Mouse (Mus musculus) ovary, postnatal 10 days (tissue): ENCODE data around the gene Dctn2.

Experiments
- DNase-seq: peaks from one replicate; pipeline ENCODE4 v3.0.0; 2022; ENCODE audit warnings: low spot score

The Dctn2 gene

DNA sequence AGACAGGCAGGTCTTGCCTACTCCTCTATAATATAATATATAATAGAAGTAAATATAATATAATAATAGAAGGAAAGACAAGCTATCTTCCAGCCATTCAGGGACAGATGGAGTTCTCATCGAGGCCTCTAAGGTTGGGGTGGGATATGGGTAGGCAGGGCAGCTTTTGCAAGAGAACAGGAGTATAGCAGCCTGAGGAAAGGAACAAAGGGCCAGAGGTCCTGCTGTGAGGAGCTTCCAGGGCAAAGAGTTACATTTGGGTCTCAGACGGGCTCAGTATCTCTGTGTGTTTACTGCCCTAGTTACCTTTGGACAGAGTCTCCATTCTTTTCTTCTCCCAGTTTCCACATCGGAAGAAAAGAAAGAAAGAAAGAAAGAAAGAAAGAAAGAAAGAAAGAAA, 2.5 kb upstream of the Dctn2 start:
- no peak for DNase-seq

DNA sequence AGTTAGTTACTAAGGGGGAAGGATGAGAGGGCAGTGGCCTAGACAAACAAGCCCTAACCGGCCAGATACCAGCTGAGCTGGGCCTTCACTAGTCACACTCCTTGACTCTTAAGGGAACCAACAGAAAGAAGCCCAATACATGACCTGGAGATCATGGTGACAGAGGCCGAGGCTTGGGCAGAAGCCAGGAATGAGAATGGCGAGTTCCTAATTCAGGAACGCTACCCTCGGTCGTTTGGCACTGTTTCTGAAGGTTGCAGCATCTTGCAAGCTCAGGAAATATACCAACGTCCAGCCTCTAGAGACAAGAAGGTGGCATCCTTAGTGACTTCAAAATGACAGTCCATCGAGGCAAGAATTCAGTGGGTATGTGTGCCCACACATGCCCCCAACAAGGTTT, 1.8 kb upstream of the Dctn2 start:
- DNase-seq = no peak

DNA sequence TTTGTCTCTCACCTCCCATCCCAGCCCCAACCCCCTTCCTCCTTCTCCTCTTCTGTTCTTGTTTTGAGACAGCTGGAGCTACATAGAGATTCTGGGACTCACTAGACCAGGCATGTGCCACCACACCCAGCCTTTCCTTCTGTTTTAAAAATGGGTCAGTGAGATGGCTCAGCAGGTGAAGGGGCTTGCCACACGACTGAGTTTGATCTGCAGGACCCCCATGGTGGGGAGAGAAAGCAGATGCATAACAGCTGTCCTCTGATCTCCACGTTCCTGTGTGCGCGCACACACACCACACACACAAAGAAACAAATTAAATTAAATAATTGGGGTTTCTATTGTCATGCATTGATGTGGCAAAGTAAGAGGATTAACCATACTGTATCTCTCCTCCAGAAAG, 1.2 kb upstream of the Dctn2 start:
- DNase-seq = no peak

DNA sequence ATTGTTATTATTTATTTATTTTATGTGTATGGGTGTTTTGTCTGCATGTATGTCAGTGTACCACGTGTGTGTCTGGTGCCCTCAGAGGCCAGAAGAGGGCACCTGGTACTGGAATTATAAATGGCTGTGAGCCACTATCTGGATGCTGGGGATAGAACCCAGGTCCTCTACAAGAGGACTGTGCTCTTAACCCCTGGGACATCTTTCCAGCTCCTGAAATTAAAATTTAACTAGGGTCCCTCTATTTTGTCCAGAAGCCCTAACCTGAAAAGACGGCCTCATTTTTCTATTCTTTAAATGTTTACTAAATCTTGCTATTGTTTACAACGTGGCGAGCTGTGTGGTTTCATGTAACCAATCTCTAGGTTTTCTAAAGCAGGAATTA, 449 bp upstream of the Dctn2 start:
- no peak for DNase-seq

DNA sequence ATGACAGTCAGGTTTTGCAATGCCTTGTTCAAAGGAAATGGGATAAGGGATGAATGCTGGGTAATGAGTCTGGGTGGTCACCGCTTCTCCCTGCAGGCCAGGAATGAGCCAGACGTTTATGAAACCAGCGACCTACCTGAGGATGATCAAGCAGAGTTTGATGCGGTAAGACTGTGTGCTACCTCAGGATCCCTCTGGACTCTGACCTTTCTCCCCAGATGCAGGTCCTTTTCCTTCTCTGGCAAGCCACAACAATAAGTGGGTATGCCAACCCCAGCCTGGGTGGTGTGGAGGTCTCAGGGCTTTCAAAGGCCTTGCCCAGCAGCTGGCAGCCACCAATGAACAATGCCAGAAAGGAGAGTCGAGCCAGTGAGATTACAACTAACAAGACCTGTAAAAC, 1.1 kb downstream of the Dctn2 start:
- DNase-seq = no peak

- no peak for DNase-seq
Observed at GRCm38 (mm10) chr10:127268401-127268800, 2.2 kb downstream of the Dctn2 start.

GRCm38 (mm10) chr10:127269036-127269435, 2.9 kb downstream of the Dctn2 start:
- no peak for DNase-seq

GRCm38 (mm10) chr10:127269884-127270283, 3.7 kb downstream of the Dctn2 start:
- DNase-seq = no peak

DNA sequence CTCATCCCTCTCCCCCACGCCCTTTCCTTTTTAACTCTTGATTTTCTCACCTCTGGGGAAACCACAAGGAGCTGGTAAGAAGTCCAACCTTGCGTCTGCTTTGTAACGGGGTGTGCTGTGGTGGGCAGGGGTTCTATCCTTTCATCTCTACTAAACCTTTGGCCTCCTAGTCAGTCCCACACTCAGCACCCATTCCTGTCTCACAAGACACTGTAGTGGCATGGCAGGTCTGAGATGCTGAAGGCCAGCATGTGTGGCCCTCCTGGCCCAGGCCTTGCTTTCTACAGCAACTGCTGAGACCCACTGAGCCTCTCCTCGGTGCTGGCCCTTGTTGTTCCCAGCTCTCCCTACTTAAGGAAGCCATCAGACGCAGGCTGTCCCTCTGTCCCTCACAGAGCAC, 6.2 kb downstream of the Dctn2 start:
- DNase-seq = no peak

DNA sequence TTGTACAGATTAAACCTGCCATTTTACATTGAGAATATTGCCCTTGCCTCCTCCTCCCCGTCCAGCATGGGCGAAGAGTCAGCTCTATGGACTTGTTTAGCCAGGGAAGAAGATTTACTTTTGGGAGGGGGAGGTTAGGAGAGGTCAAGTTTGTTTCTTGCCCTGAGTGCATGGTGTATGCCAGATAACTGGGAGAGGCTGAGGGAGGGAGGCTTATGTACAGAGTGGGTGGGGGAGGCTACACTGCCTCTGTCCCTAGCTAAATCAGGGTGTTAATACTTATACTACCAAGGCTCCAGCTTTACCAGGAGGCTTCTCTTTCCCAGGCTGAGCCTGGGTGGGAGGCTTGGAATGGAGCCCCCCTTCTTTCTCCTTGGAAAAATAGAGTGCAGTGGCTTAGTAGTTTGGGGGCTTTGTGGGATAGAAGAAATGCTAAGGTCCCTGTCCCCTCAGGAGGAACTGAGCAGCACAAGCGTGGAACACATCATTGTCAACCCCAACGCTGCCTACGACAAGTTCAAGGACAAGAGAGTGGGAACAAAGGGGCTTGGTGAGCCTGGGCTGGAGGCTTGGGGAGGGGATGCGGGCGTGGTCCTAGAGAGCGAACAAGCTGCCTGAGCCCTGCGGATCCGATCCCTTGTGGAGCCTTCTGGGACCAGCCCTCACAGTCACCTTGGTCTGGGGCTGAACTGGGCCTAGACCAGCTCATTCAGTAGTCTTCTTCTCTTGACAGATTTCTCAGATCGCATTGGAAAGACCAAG, 8.3 kb downstream of the Dctn2 start:
- no peak for DNase-seq

- DNase-seq = no peak
Observed at GRCm38 (mm10) chr10:127279730-127280129, 13.6 kb downstream of the Dctn2 start.

DNA sequence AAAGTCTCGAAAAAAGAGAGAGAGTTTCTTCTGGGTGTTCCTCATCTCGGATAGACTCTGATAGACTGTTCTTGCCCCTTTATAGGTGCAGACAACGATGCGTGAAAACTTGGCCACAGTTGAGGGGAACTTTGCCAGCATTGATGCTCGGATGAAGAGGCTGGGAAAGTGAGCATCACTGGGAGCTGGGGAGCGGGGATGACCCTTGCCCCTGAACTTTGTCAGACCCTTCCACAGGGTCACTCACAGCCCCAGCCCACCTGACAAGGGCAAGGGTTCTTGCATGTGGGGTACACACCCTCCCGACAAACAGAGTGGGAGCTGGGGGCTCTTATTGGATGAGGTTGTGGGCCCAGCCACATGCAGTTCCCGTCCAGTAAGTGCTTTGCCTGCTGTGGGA, 15.1 kb downstream of the Dctn2 start:
- DNase-seq = no peak

DNA sequence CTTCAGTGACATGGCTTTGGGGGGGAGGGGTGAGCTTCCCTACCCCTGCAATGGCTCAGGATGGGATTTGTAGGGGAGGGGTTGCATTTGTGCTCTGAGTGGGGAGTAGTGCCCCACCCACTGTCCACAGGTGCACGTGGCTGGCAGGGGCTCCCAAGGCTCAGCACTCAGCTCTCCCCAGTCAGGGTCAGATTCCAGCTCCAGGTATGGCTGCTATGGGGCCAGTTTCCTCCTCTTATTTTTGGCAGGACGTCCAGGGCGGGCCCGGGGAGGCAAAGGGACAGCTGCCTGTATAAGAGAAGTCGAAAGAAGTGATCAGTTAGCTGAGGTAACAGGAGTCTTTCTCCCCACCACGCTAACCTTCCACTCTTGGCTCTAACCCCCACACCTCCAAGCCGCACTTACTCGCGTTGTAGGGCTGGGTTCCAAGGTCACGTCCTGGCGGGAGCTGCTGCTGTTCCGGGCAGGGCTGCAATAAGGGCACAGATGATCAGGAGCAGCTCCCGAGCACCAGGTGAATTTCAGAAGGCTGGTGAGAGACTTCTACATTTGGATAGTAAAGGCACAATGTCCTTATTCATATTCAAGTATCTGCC, 16.6 kb downstream of the Dctn2 start:
- DNase-seq = no peak

DNA sequence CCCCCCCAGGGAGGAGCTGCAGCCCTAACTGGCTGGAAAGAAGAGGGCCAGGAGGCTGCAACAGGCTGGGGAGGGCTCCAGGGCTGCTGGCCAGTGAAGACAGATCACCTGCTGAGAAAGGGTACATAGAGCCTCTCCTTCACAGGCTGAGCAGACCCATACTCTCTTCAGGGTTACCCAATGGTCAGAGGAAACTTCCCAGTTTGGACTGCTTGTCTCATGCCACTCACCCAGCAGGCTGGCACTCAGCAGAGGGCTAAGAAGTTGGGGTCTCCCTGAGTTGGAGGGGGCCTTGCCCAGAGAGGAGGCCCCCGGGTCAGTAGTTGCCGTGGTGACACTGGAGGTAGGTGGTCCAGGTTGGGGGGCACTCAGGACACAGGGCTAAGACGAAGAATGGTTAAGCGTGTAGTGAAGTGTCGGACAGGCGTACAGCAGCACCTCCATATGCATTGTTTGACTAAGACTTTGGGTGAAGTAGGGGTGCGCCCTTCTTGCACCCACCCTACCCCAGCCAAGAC, 18.0 kb downstream of the Dctn2 start:
- DNase-seq = no peak

GRCm38 (mm10) chr10:127284724-127285500, 18.7 kb downstream of the Dctn2 start:
- DNase-seq = no peak

- DNase-seq = no peak
Observed at GRCm38 (mm10) chr10:127285644-127286043, 19.5 kb downstream of the Dctn2 start.

DNA sequence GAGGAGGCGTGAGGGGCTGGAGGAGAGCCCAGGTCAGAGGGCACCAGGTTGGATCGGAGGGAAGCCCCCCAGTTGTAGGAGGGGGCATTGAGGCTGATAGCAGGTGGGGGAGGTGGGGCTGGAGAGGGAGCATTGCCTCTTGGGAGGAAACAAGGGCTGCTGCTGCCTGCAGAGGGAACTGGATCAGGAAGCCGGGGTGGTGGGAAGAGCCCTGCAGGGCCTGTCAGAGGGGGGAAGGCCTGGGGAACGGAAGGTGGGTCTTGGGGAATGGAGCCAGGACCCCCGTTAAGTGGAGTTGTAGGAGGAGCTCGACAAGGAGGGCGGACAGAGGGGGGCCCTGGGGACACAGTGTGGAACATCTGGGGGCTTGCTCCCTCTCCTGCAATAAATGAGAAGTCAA, 20.0 kb downstream of the Dctn2 start:
- DNase-seq = no peak

GRCm38 (mm10) chr10:127286730-127287129, 20.6 kb downstream of the Dctn2 start:
- DNase-seq = no peak

DNA sequence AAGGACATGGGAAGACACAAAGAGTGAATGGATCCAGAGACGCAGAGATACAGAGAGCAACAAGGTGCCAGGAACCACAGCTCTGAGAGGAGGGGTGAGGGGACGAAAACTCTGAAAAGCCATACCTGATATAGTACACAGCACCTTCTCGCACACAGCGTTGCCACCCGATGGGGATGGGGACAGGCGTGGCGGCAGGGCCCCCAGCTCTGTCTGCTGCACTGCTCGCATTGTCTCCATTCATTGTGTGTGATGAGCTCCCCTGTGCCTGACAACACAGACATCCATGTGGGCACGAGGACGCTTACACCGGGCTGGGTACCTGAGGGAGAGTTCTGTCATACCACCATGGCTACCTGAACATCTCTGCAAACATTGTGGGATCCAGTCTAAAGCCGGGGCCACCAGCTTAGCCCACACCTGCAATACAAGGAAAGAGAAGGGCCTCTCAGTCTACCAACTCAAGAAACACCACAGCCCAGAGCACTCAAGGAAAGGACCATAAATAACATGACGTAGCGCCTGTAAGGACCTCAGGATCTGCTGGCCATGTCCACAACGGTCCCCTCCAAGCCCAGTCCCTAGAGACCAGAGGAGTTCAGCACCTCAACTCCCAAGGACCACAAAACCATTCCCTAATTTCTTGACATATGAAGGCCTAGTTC, 21.2 kb downstream of the Dctn2 start:
- no peak for DNase-seq

DNA sequence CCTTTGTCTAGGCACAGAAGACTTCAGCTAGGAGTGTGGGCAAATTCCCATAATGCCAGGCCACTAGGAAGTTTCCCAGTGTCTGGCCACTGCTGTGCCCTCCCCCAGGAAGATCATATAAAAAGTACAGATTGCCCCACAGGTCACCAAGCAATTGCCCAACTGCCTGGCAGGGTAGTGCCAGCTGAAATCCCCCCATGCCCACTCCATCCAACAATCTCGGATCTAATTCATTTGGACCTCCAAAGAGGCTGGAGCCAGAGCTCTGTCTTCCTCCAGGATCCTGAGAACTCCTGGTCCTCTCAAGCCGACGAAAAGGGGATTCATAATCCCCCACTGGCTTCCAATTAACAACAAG, 21.7 kb downstream of the Dctn2 start:
- DNase-seq = no peak

DNA sequence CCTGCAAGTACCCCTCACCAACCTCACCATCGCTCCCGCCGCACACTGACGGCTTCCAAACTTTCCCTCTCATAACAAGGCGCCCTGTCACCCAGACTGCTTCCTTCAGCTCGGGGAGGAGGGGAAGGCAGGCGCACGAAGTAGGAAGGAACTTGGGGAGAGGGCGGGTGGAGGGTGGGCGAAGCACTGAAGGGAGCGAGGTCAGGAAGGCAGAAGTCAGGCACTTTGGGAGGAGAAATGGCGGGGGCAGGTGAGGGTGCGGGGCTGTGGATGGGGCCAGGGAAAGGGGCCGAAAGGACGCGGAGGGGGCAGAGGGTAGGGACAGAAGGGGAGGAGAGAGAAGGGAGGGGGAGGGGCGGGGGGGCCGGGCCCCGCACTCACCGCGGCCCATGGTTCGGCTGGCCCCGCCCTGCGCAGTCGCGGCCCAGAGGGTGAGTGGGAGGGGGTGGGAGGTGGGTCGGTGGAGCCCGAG, 22.2 kb downstream of the Dctn2 start:
- DNase-seq = no peak

DNA sequence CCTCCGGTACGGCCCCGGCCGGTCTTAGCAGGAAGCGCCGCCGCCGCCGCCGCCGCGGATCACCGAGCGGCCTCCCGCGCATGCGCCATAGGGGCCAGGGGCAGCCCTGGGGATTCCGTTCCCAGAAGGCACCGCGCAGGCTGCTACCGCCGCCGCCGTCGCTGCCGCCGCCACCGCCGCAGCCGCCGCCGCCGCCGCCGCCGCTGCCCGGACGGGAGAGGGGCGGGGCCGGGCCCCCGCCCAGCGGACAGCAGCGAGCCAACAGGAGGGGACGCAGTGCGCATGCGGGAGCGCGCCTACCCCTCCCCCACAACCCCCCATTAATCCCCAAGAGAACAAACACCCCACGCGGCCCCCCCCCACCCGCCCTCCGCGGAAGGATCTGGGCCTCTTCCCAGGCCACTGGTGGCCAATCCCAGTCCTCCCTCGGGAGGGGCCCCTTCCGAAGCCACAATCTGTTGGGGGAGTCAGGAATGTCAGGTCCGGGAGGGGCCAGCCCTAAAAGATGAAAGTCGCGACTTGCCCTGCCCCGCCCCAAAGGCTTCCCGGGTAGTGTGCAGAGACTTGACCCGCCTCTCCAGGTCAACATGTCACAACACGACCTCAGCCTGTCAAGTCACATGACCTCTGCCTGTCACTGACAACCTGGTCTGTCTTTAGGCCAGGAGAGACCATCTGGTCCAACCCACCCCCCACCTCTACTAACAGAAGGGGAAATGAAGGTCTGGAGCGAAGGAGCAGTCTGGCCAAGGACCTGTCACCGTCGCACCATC, 22.8 kb downstream of the Dctn2 start, which contains the start of gene Mbd6:
TSS of gene Mbd6 (minus strand) at position 219 of the 773 bp plus-strand sequence.
- DNase-seq = peak; percentile 69
